Mouse (Mus musculus) midbrain, embryonic 12.5 days (tissue): Measurements from ENCODE around the gene Col4a2. TPM values are rescaled to one million over a fixed set of nuclear protein-coding genes. Genes with fewer than 3 reads are reported as not detected.

Experiments
- ATAC-seq: fragments of 200-750 bp; cut with Nextera tagmentation; 2 replicates; pipeline ENCODE4 v1.8.0; 2017; ENCODE audit warnings: low read depth, moderate TSS enrichment, moderate library complexity; ENCODE audit not compliant: low FRiP score
- H3K27ac ChIP-seq: fragments of 300-500 bp; sonication (generic); replicated peaks from 2 replicates; pipeline ENCODE4 v1.5.1; 2016; ENCODE audit warnings: mild to moderate bottlenecking
- H3K27me3 ChIP-seq: fragments of 300-500 bp; sonication (generic); 2 replicates; pipeline ENCODE4 v1.6.1; 2016; ENCODE audit warnings: mild to moderate bottlenecking
- H3K36me3 ChIP-seq: fragments of 300-500 bp; sonication (generic); 2 replicates; pipeline ENCODE4 v1.6.1; 2016
- H3K4me1 ChIP-seq: fragments of 300-500 bp; sonication (generic); 2 replicates; pipeline ENCODE4 v1.6.1; 2016
- H3K4me2 ChIP-seq: fragments of 300-500 bp; sonication (generic); replicated peaks from 2 replicates; pipeline ENCODE4 v1.6.1; 2016; ENCODE audit warnings: mild to moderate bottlenecking, moderate library complexity
- H3K4me3 ChIP-seq: fragments of 300-500 bp; sonication (generic); 2 replicates; pipeline ENCODE4 v1.5.1; 2016; ENCODE audit warnings: mild to moderate bottlenecking
- H3K9ac ChIP-seq: fragments of 300-500 bp; sonication (generic); replicated peaks from 2 replicates; pipeline ENCODE4 v1.6.1; 2016; ENCODE audit warnings: mild to moderate bottlenecking, moderate library complexity
- H3K9me3 ChIP-seq: fragments of 300-500 bp; sonication (generic); 2 replicates; pipeline ENCODE4 v1.6.1; 2016; ENCODE audit warnings: mild to moderate bottlenecking
- WGBS: fragments of 180-500 bp; shearing (Covaris S2); methylation state at CpG from one replicate; pipeline ENCODE4 v1.1.7; 2016; 5-methylcytosine and 5-hydroxymethylcytosine counted together
- polyA plus RNA-seq: library from polyadenylated mRNA; unstranded; fragments of >200 nt; fragmentation: Nextera tagmentation; extraction: Ambion mirVana; gene quantifications from 2 replicates; pipeline ENCODE4 v1.2.1, GENCODE M21; 2016

The Col4a2 gene
- polyA plus RNA-seq, 1 experiment from 2014 or later: 82.0 TPM

GRCm38 (mm10) chr8:11366251-11366650, 53.6 kb downstream of the Col4a2 start:
- no peak overlapping the region for H3K4me3 ChIP-seq
- H3K27ac ChIP-seq: no peak overlapping the region
- no peak overlapping the region for H3K4me2 ChIP-seq
- no peaks in the 10 kb centered on the region for H3K9me3 ChIP-seq
- H3K9ac ChIP-seq: no peak overlapping the region
- H3K27me3 ChIP-seq: 0 out of 2 replicates have a peak, but pooled peaks cover 2% of the 10 kb centered on the region
- no peak for ATAC-seq
- H3K4me1 ChIP-seq: peaks cover 25% of the 10 kb centered on the region
- H3K36me3 ChIP-seq: no peaks in the 10 kb centered on the region
- WGBS: 88% methylated on average over 5 of the region's 5 CpGs

DNA sequence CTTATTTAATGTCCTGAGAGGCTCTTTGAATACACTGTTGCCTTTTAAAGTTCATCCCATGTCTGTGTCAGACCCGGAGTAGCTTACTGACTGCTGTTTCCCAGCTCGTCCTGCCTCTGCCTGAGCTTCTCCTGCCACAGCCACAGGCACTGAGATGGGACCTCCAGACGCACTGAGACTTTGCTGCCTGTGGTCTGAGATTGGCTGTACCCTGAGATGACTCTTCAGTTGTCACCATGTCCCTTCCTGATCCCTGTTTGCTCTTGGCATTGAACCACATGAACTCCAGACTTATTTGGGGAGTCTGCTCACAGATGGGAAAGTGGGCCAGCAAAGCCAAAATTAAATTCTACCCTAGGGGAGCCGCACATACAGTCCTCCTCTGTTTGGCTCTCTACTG, 54.1 kb downstream of the Col4a2 start:
- no peaks in the 10 kb centered on the region for H3K36me3 ChIP-seq
- no peak overlapping the region for H3K4me3 ChIP-seq
- ATAC-seq: no peak
- H3K9ac ChIP-seq: no peak overlapping the region
- H3K4me2 ChIP-seq: no peak overlapping the region
- 0 out of 2 replicates have a peak, but pooled peaks cover 2% of the 10 kb centered on the region for H3K27me3 ChIP-seq
- H3K9me3 ChIP-seq: no peaks in the 10 kb centered on the region
- 78% methylated on average over 4 of the region's 4 CpGs for WGBS
- H3K4me1 ChIP-seq: peaks cover 21% of the 10 kb centered on the region
- H3K27ac ChIP-seq: no peak overlapping the region

GRCm38 (mm10) chr8:11367670-11368069, 55.1 kb downstream of the Col4a2 start:
- no peak overlapping the region for H3K9ac ChIP-seq
- 88% methylated on average over 5 of the region's 5 CpGs for WGBS
- no peak overlapping the region for H3K27ac ChIP-seq
- H3K4me3 ChIP-seq: no peak overlapping the region
- ATAC-seq: no peak
- H3K4me1 ChIP-seq: peaks cover 12% of the 10 kb centered on the region
- no peaks in the 10 kb centered on the region for H3K36me3 ChIP-seq
- no peak overlapping the region for H3K4me2 ChIP-seq
- 0 out of 2 replicates have a peak, but pooled peaks cover 2% of the 10 kb centered on the region for H3K27me3 ChIP-seq
- no peaks in the 10 kb centered on the region for H3K9me3 ChIP-seq

DNA sequence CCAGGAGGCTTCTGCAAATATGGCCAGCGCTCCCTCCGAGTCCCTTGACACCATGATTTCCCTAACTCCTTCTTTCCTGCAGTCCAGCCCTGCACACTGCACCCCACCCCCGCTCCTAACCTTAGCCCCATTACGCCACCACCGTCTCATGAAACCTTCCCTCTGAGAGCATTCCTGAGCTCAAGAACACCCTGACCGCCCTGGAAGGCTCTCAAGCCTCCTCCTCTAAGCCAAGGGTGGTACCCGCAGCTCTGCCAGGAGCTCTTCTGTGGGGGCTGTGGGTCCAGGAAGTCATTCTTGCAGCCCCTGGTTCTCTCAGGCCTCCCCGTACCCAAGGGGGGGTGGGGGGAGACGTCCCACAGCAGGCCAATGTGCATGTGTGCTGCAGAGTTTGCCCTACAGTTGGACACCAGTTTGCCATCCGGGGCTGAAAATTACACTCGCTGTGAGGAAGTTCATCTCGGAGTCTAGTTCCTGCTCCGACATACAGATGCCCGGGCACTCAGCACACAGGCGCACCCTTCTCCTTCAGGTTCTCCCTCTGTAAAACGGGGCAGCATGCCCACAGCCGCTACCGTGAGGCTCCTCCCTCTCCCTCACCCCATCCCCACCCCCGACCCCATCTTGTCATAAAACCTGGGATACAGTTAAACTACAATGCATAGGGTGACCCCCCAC, 57.1 kb downstream of the Col4a2 start:
- no peak overlapping the region for H3K9ac ChIP-seq
- no peak overlapping the region for H3K27ac ChIP-seq
- no peaks in the 10 kb centered on the region for H3K36me3 ChIP-seq
- H3K4me1 ChIP-seq: no peaks in the 10 kb centered on the region
- no peak for ATAC-seq
- no peak overlapping the region for H3K4me3 ChIP-seq
- 88% methylated on average over 19 of the region's 19 CpGs for WGBS
- H3K4me2 ChIP-seq: no peak overlapping the region
- no peaks in the 10 kb centered on the region for H3K9me3 ChIP-seq
- 0 out of 2 replicates have a peak, but pooled peaks cover 2% of the 10 kb centered on the region for H3K27me3 ChIP-seq

DNA sequence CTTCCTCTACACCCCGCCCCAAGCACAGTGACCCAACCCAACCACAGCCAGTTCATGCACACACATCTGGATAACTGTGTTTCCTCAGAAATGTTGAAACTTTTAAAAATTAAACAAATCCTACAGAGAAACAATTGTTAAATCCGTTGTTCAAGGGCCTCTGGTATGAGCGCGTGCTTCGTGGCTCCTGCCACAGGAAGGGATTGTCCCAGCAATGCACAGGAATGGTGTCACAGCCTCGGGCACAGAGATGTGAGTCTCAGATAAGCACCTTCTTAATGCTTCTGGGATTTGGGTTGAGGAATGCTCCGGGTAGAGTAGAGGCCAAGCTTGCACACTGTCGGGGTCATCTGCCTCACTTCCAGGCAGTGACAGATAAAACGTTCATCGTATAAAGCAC, 58.7 kb downstream of the Col4a2 start:
- no peak overlapping the region for H3K27ac ChIP-seq
- H3K36me3 ChIP-seq: no peaks in the 10 kb centered on the region
- 82% methylated on average over 10 of the region's 10 CpGs for WGBS
- H3K4me2 ChIP-seq: no peak overlapping the region
- no peaks in the 10 kb centered on the region for H3K9me3 ChIP-seq
- ATAC-seq: no peak
- no peak overlapping the region for H3K4me3 ChIP-seq
- H3K4me1 ChIP-seq: no peaks in the 10 kb centered on the region
- H3K9ac ChIP-seq: no peak overlapping the region
- 0 out of 2 replicates have a peak, but pooled peaks cover under 1% of the 10 kb centered on the region for H3K27me3 ChIP-seq

DNA sequence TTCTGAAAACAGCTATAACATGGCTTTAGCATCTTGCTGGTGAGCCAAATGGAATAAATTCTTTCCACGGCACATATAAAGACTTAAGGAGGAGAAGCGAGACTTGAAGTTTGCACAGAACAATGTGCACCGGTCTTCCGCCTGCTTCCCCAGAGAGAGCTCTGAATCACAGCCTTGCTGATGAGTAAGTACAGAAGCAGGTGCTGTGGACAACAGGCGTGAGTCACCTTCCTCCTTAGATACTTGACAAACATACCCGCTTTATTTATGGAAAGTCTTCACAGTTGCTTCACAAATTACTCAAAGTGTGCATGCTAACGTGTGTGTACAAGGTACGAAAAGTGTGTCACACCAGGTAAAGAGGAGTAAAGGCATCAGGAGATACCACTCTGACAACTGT, 59.5 kb downstream of the Col4a2 start:
- H3K4me2 ChIP-seq: no peak overlapping the region
- H3K27me3 ChIP-seq: no peaks in the 10 kb centered on the region
- no peaks in the 10 kb centered on the region for H3K9me3 ChIP-seq
- no peak overlapping the region for H3K9ac ChIP-seq
- no peak for ATAC-seq
- 95% methylated on average over 8 of the region's 8 CpGs for WGBS
- no peaks in the 10 kb centered on the region for H3K36me3 ChIP-seq
- no peak overlapping the region for H3K27ac ChIP-seq
- no peak overlapping the region for H3K4me3 ChIP-seq
- H3K4me1 ChIP-seq: no peaks in the 10 kb centered on the region

- ATAC-seq: no peak
- H3K4me1 ChIP-seq: no peaks in the 10 kb centered on the region
- no peak overlapping the region for H3K4me2 ChIP-seq
- no peaks in the 10 kb centered on the region for H3K9me3 ChIP-seq
- H3K27me3 ChIP-seq: no peaks in the 10 kb centered on the region
- H3K9ac ChIP-seq: no peak overlapping the region
- no peak overlapping the region for H3K4me3 ChIP-seq
- H3K27ac ChIP-seq: no peak overlapping the region
- no peaks in the 10 kb centered on the region for H3K36me3 ChIP-seq
- 89% methylated on average over 15 of the region's 15 CpGs for WGBS
Measured at GRCm38 (mm10) chr8:11373643-11374325, 61.2 kb downstream of the Col4a2 start.

DNA sequence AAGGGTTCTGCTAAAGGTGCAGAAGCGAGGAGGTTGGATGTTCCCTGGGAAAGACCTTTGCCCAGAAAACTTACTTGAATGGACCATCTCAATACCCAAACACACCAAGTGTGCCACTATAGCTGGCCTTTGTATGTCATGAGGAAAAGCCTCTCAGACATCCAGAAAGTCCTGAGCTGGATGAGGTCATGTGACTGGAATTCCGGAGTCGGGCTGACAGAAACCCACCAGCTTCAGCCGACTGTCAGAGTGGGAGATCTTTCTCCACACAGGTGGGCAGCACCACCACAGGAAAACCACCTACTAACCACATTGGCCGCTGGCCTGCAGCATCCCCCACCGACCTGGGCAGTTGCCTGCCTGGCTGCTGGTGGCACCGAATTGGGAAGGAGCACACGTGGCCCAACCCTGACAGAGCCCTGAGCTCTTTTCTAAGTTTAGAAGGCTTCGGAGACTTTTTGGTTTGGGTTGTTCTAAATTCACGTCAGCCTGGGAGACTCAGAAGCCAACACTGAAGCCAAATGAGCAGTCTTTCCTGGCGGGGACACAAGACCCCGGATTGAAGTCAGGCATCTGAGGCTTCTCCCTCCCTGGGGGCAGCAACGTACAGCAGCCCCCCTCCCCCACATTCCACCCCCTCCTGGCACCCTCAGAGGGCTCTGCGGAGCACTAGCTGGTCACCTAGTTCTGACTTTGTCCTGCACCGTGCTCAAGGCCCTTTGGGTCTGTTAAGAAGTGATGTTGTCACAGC, 61.9 kb downstream of the Col4a2 start:
- no peaks in the 10 kb centered on the region for H3K9me3 ChIP-seq
- no peaks in the 10 kb centered on the region for H3K27me3 ChIP-seq
- WGBS: 84% methylated on average over 15 of the region's 15 CpGs
- H3K4me1 ChIP-seq: no peaks in the 10 kb centered on the region
- no peak for ATAC-seq
- H3K9ac ChIP-seq: no peak overlapping the region
- H3K27ac ChIP-seq: no peak overlapping the region
- no peak overlapping the region for H3K4me2 ChIP-seq
- H3K4me3 ChIP-seq: no peak overlapping the region
- H3K36me3 ChIP-seq: no peaks in the 10 kb centered on the region

- H3K27ac ChIP-seq: no peak overlapping the region
- H3K27me3 ChIP-seq: 0 out of 2 replicates have a peak, but pooled peaks cover 4% of the 10 kb centered on the region
- no peaks in the 10 kb centered on the region for H3K4me1 ChIP-seq
- H3K9ac ChIP-seq: no peak overlapping the region
- H3K36me3 ChIP-seq: no peaks in the 10 kb centered on the region
- no peak overlapping the region for H3K4me3 ChIP-seq
- ATAC-seq: no peak
- no peaks in the 10 kb centered on the region for H3K9me3 ChIP-seq
- 83% methylated on average over 18 of the region's 18 CpGs for WGBS
- H3K4me2 ChIP-seq: no peak overlapping the region
Measured at GRCm38 (mm10) chr8:11375749-11376438, 63.3 kb downstream of the Col4a2 start.

DNA sequence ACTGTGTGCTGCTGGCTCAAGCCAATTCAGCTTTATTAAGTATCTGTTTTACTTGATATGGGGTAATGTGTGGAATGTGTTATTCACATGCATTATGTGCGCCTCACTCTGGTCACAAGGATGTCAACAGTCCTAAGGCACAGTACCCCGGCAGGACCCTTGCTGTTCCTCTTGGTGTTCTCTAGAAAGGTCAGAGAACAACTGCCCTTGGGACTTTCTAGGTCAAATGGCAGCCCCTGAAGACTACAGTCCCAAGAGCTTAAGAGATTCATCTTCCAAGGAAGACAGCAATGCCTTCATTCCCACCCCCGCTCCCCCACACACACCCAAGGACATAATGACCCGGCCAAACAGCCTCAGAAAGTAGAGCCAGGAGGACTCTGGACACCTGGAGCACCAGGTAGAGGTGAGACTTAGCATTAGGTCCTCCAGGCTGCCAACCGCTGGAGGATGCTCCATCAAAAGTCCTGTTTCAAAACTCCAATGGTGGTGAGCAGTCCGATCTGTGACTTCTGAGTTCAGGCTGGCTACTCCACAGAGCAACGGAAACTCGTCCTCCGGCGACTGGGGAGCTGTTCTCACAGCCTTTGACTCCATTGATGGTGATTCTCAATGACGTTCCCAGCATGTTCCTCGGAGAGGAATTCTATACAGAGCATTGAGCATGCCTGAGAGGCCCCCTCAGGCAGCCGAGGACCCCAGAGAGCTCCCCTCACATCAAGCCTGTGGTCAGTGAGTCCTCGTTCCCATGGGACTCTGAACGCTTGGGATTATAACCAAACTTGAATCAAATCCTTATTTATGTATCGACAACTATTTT, 65.0 kb downstream of the Col4a2 start:
- WGBS: 73% methylated on average over 16 of the region's 16 CpGs
- Histone ChIP-seq H3K9me3 (no peaks in the 10 kb centered on the region), H3K4me1 (peaks cover 12% of the 10 kb centered on the region), H3K4me2 (no peak overlapping the region), H3K9ac (no peak overlapping the region), H3K27me3 (0 out of 2 replicates have a peak, but pooled peaks cover 12% of the 10 kb centered on the region), H3K4me3 (no peak overlapping the region), H3K36me3 (no peaks in the 10 kb centered on the region), H3K27ac (no peak overlapping the region)
- ATAC-seq: no peak

GRCm38 (mm10) chr8:11379590-11379989, 67.0 kb downstream of the Col4a2 start:
- H3K4me3 ChIP-seq: no peak overlapping the region
- H3K36me3 ChIP-seq: no peaks in the 10 kb centered on the region
- H3K27me3 ChIP-seq: 0 out of 2 replicates have a peak, but pooled peaks cover 12% of the 10 kb centered on the region
- H3K9me3 ChIP-seq: no peaks in the 10 kb centered on the region
- no peak overlapping the region for H3K9ac ChIP-seq
- no peak for ATAC-seq
- peaks cover 20% of the 10 kb centered on the region for H3K4me1 ChIP-seq
- no peak overlapping the region for H3K27ac ChIP-seq
- H3K4me2 ChIP-seq: no peak overlapping the region
- WGBS: 82% methylated on average over 7 of the region's 7 CpGs
